Mouse (Mus musculus) spleen, adult 2 months (tissue): ENCODE results near the gene Cacna2d3. TPM values are rescaled to one million over a fixed set of nuclear protein-coding genes. Genes with fewer than 3 reads are reported as not detected.

Experiments used
- DNase-seq, 2 experiments: peaks; one replicate each; pipeline versions ENCODE4 v3.0.0 to v3.0.0-alpha.2; 2012 to 2021; ENCODE audit warnings: low spot score in 2 of 2, low read depth in 1 of 2
- H3K27ac ChIP-seq: fragments of 200-500 bp; 2 replicates; pipeline ENCODE4 v1.5.1; 2012; ENCODE audit warnings: low read length, inconsistent platforms; ENCODE audit not compliant: insufficient read depth
- H3K27me3 ChIP-seq: fragments of 200-500 bp; 2 replicates; pipeline ENCODE4 v1.6.1; 2012; ENCODE audit warnings: mild to moderate bottlenecking, moderate library complexity, low read length, inconsistent platforms; ENCODE audit not compliant: control insufficient read depth, insufficient read depth
- H3K36me3 ChIP-seq: fragments of 200-500 bp; 2 replicates; pipeline ENCODE4 v1.6.1; 2012; ENCODE audit warnings: mild to moderate bottlenecking, low read length, inconsistent platforms; ENCODE audit not compliant: control insufficient read depth, insufficient read depth
- H3K4me1 ChIP-seq: fragments of 200-500 bp; 2 replicates; pipeline ENCODE4 v1.6.1; 2011; ENCODE audit warnings: inconsistent platforms; ENCODE audit not compliant: control insufficient read depth, insufficient read depth, insufficient read length
- H3K4me3 ChIP-seq: fragments of 200-500 bp; 2 replicates; pipeline ENCODE4 v1.5.1; 2011; ENCODE audit warnings: mild to moderate bottlenecking, inconsistent platforms; ENCODE audit not compliant: insufficient read depth, insufficient read length; ENCODE audit errors: extremely low read depth
- CTCF ChIP-seq: fragments of 200-500 bp; IDR thresholded peaks from 2 replicates; pipeline ENCODE4 v1.5.1; 2011; ENCODE audit warnings: mild to moderate bottlenecking, inconsistent platforms; ENCODE audit not compliant: insufficient read depth, insufficient read length, insufficient replicate concordance; ENCODE audit errors: extremely low read depth
- POLR2A ChIP-seq: fragments of 200-500 bp; IDR thresholded peaks from 2 replicates; pipeline ENCODE4 v1.6.1; 2011; ENCODE audit warnings: low read depth, low read length, inconsistent platforms
- WGBS: fragments of 180-500 bp; shearing (Covaris S2); methylation state at CpG from one replicate; pipeline ENCODE4 v1.1.7; 2018; 5-methylcytosine and 5-hydroxymethylcytosine counted together
- polyA plus RNA-seq: library from polyadenylated mRNA; depleted of rRNA; stranded (reverse); fragments of >200 nt; gene quantifications from 2 replicates; pipeline ENCODE4 v1.2.3, GENCODE M21; 2012

Gene Cacna2d3
- polyA plus RNA-seq, 1 experiment, result 0.19 TPM

- Histone ChIP-seq H3K4me3 (no peak overlapping the region), H3K36me3 (no peaks in the 10 kb centered on the region), H3K4me1 (no peaks in the 10 kb centered on the region), H3K27ac (no peak overlapping the region), H3K27me3 (no peaks in the 10 kb centered on the region)
- WGBS, result 91% methylated on average over 3 of the region's 3 CpGs
- TF ChIP-seq POLR2A, result no peak
- TF ChIP-seq CTCF, result no peak
- no peak for DNase-seq
Observed at GRCm38 (mm10) chr14:29122749-29123148, 598.9 kb downstream of the Cacna2d3 start.

GRCm38 (mm10) chr14:29113852-29114450, 607.7 kb downstream of the Cacna2d3 start:
- TF ChIP-seq CTCF, result no peak
- no peak for TF ChIP-seq POLR2A
- no peaks in the 10 kb centered on the region for H3K27me3 ChIP-seq
- H3K36me3 ChIP-seq, result no peaks in the 10 kb centered on the region
- no peak overlapping the region for H3K4me3 ChIP-seq
- 65% methylated on average over 9 of the region's 9 CpGs for WGBS
- DNase-seq, result no peak
- H3K4me1 ChIP-seq, result no peaks in the 10 kb centered on the region
- H3K27ac ChIP-seq, result no peak overlapping the region

GRCm38 (mm10) chr14:29111666-29112065, 610.0 kb downstream of the Cacna2d3 start:
- Histone ChIP-seq H3K4me1 (no peaks in the 10 kb centered on the region), H3K36me3 (no peaks in the 10 kb centered on the region), H3K27me3 (no peaks in the 10 kb centered on the region), H3K4me3 (no peak overlapping the region), H3K27ac (no peak overlapping the region)
- no peak for DNase-seq
- no peak for TF ChIP-seq POLR2A
- TF ChIP-seq CTCF, result no peak
- WGBS, result 85% methylated on average over 6 of the region's 6 CpGs

GRCm38 (mm10) chr14:29110351-29111091, 611.1 kb downstream of the Cacna2d3 start:
- DNase-seq, result no peak
- 84% methylated on average over 9 of the region's 9 CpGs for WGBS

GRCm38 (mm10) chr14:29107464-29107863, 614.2 kb downstream of the Cacna2d3 start:
- H3K27me3 ChIP-seq, result no peaks in the 10 kb centered on the region
- 80% methylated on average over 5 of the region's 5 CpGs for WGBS
- DNase-seq, result no peak
- H3K36me3 ChIP-seq, result no peaks in the 10 kb centered on the region
- TF ChIP-seq CTCF, result no peak
- no peak for TF ChIP-seq POLR2A
- no peaks in the 10 kb centered on the region for H3K4me1 ChIP-seq
- no peak overlapping the region for H3K4me3 ChIP-seq
- H3K27ac ChIP-seq, result no peak overlapping the region

More at GRCm38 (mm10) chr14:29110351-29111091, 611.1 kb downstream of the Cacna2d3 start:
- no peaks in the 10 kb centered on the region for H3K36me3 ChIP-seq
- TF ChIP-seq POLR2A (no peak), CTCF (no peak)
- H3K27me3 ChIP-seq, result no peaks in the 10 kb centered on the region
- no peaks in the 10 kb centered on the region for H3K4me1 ChIP-seq
- H3K4me3 ChIP-seq, result no peak overlapping the region
- H3K27ac ChIP-seq, result no peak overlapping the region

GRCm38 (mm10) chr14:29097776-29098175, 623.9 kb downstream of the Cacna2d3 start:
- H3K27me3 ChIP-seq, result no peaks in the 10 kb centered on the region
- TF ChIP-seq POLR2A, result no peak
- no peak for TF ChIP-seq CTCF
- no peaks in the 10 kb centered on the region for H3K4me1 ChIP-seq
- no peak overlapping the region for H3K4me3 ChIP-seq
- no peaks in the 10 kb centered on the region for H3K36me3 ChIP-seq
- no peak for DNase-seq
- WGBS, result 83% methylated on average over 12 of the region's 12 CpGs
- no peak overlapping the region for H3K27ac ChIP-seq

- Histone ChIP-seq H3K27ac (no peak overlapping the region), H3K4me3 (no peak overlapping the region), H3K27me3 (no peaks in the 10 kb centered on the region), H3K36me3 (no peaks in the 10 kb centered on the region), H3K4me1 (no peaks in the 10 kb centered on the region)
- no peak for TF ChIP-seq POLR2A
- no peak for TF ChIP-seq CTCF
- 86% methylated on average over 5 of the region's 5 CpGs for WGBS
- no peak for DNase-seq
Observed at GRCm38 (mm10) chr14:29095431-29095830, 626.2 kb downstream of the Cacna2d3 start.
